Mouse (Mus musculus): ENCODE data around the gene Zw10. TPM values are rescaled to one million over a fixed set of nuclear protein-coding genes. Genes with fewer than 3 reads are reported as not detected.

The Zw10 gene
- polyA plus RNA-seq, 1 experiment from 2014 or later, result 49.9 TPM

- Histone ChIP-seq H3K27ac (ENCODE audit: low read depth, low read length) (no peak overlapping the region), H3K36me3 (ENCODE audit: control insufficient read depth, insufficient read depth, low read length) (peaks cover 3% of the 10 kb centered on the region), H3K4me3 (ENCODE audit: low read depth, low read length) (no peak overlapping the region), H3K9ac (ENCODE audit: low read length) (no peak overlapping the region), H3K9me3 (ENCODE audit: control insufficient read depth, low read length) (no peaks in the 10 kb centered on the region), H3K4me2 (ENCODE audit: low read depth) (no peak overlapping the region), H3K4me1 (ENCODE audit: control insufficient read depth, insufficient read depth, low read length) (no peaks in the 10 kb centered on the region), H3K27me3 (ENCODE audit: control insufficient read depth, insufficient read depth, low read length) (no peaks in the 10 kb centered on the region)
- WGBS, result 92% methylated on average over 3 of the region's 3 CpGs
- DNase-seq (ENCODE audit: low spot score) (no peak), ATAC-seq (ENCODE audit: insufficient read depth, low FRiP score, low TSS enrichment) (no peak)
Measured at GRCm38 (mm10) chr9:49076847-49077246, 21.4 kb downstream of the Zw10 start.

DNA sequence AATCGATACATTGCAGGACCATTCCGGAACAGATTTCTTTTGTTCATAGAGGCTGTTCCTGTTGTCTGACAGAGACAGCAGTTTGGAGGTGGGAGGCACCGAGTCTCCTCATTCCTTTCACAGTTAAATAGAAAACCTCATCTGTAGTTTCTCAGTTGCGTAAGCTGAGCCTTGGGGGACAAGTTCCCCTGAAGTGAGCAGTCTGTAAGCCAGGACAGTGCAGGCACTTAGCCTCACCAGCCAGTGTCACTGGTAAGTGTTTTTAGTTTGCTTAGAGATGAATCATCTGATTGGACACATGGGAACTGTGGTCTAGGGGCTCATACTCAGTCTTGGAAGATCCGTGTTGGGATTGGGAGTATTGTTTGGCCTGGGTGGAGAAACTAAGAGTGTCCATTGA, 25.7 kb downstream of the Zw10 start, which contains the start of gene Tmprss5:
Gene Tmprss5, plus strand, starts transcription at position 154 of the 400 bp plus-strand sequence.
- DNase-seq (ENCODE audit: low spot score), result no peak
- no peak for ATAC-seq (ENCODE audit: insufficient read depth, low FRiP score, low TSS enrichment)
- Histone ChIP-seq H3K36me3 (ENCODE audit: control insufficient read depth, insufficient read depth, low read length) (peaks cover 2% of the 10 kb centered on the region), H3K4me2 (ENCODE audit: low read depth) (no peak within 1 kb of the TSS), H3K27ac (ENCODE audit: low read depth, low read length) (no peak within 1 kb of the TSS), H3K4me3 (ENCODE audit: low read depth, low read length) (no peak within 1 kb of the TSS), H3K4me1 (ENCODE audit: control insufficient read depth, insufficient read depth, low read length) (no peaks in the 10 kb centered on the region), H3K27me3 (ENCODE audit: control insufficient read depth, insufficient read depth, low read length) (no peaks in the 10 kb centered on the region), H3K9me3 (ENCODE audit: control insufficient read depth, low read length) (no peaks in the 10 kb centered on the region), H3K9ac (ENCODE audit: low read length) (no peak within 1 kb of the TSS)
- WGBS, result 63% methylated on average over 5 of the region's 5 CpGs

- DNase-seq (ENCODE audit: low spot score) (peak; percentile 76), ATAC-seq (ENCODE audit: insufficient read depth, low FRiP score, low TSS enrichment) (no peak)
- Histone ChIP-seq H3K27ac (ENCODE audit: low read depth, low read length) (no peak overlapping the region), H3K4me2 (ENCODE audit: low read depth) (no peak overlapping the region), H3K9ac (ENCODE audit: low read length) (no peak overlapping the region), H3K4me3 (ENCODE audit: low read depth, low read length) (no peak overlapping the region), H3K9me3 (ENCODE audit: control insufficient read depth, low read length) (no peaks in the 10 kb centered on the region), H3K4me1 (ENCODE audit: control insufficient read depth, insufficient read depth, low read length) (no peaks in the 10 kb centered on the region), H3K27me3 (ENCODE audit: control insufficient read depth, insufficient read depth, low read length) (no peaks in the 10 kb centered on the region), H3K36me3 (ENCODE audit: control insufficient read depth, insufficient read depth, low read length) (peaks cover 2% of the 10 kb centered on the region)
- WGBS, result 15% methylated on average over 4 of the region's 4 CpGs
Measured at GRCm38 (mm10) chr9:49081561-49081960, 26.1 kb downstream of the Zw10 start.

DNA sequence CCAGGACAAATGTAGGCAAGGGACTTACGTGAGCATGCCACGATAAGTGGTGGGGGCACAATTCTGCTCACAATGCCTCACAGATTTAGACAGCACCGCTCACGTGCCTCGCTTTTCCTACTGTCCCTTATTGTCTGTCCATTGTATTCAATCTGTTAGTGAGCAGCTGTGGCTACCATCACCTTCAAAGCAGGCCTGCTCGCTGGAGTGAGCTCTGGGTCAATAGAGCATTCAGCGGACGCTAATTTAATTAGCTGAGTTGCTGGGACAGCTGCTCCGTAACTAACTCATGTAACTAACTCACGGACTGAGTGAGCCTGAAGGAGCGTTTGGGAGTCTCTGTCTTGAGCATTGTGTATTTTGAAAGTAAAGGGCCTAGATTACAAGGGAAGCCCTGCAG, 31.9 kb downstream of the Zw10 start:
- Histone ChIP-seq H3K4me3 (ENCODE audit: low read depth, low read length) (no peak overlapping the region), H3K36me3 (ENCODE audit: control insufficient read depth, insufficient read depth, low read length) (no peaks in the 10 kb centered on the region), H3K4me1 (ENCODE audit: control insufficient read depth, insufficient read depth, low read length) (no peaks in the 10 kb centered on the region), H3K27me3 (ENCODE audit: control insufficient read depth, insufficient read depth, low read length) (no peaks in the 10 kb centered on the region), H3K9me3 (ENCODE audit: control insufficient read depth, low read length) (no peaks in the 10 kb centered on the region), H3K9ac (ENCODE audit: low read length) (no peak overlapping the region), H3K27ac (ENCODE audit: low read depth, low read length) (no peak overlapping the region), H3K4me2 (ENCODE audit: low read depth) (no peak overlapping the region)
- DNase-seq (ENCODE audit: low spot score), result peak; percentile 50
- peak; percentile 61; the same call in 1 of the 2 replicates for ATAC-seq (ENCODE audit: insufficient read depth, low FRiP score, low TSS enrichment)
- 22% methylated on average over 11 of the region's 11 CpGs for WGBS

- Histone ChIP-seq H3K4me2 (ENCODE audit: low read depth) (no peak overlapping the region), H3K9ac (ENCODE audit: low read length) (no peak overlapping the region), H3K36me3 (ENCODE audit: control insufficient read depth, insufficient read depth, low read length) (no peaks in the 10 kb centered on the region), H3K27ac (ENCODE audit: low read depth, low read length) (no peak overlapping the region), H3K9me3 (ENCODE audit: control insufficient read depth, low read length) (no peaks in the 10 kb centered on the region), H3K4me1 (ENCODE audit: control insufficient read depth, insufficient read depth, low read length) (peaks cover 8% of the 10 kb centered on the region), H3K27me3 (ENCODE audit: control insufficient read depth, insufficient read depth, low read length) (no peaks in the 10 kb centered on the region), H3K4me3 (ENCODE audit: low read depth, low read length) (no peak overlapping the region)
- ATAC-seq (ENCODE audit: insufficient read depth, low FRiP score, low TSS enrichment), result no peak
- no peak for DNase-seq (ENCODE audit: low spot score)
- WGBS, result 92% methylated on average over 3 of the region's 3 CpGs
Measured at GRCm38 (mm10) chr9:49098871-49099270, 43.5 kb downstream of the Zw10 start.

GRCm38 (mm10) chr9:49102328-49102727, 46.9 kb downstream of the Zw10 start:
- peak; percentile 84 for ATAC-seq (ENCODE audit: insufficient read depth, low FRiP score, low TSS enrichment)
- no peaks in the 10 kb centered on the region for H3K27me3 ChIP-seq (ENCODE audit: control insufficient read depth, insufficient read depth, low read length)
- no peaks in the 10 kb centered on the region for H3K36me3 ChIP-seq (ENCODE audit: control insufficient read depth, insufficient read depth, low read length)
- DNase-seq (ENCODE audit: low spot score), result peak; percentile 62
- no peak overlapping the region for H3K9ac ChIP-seq (ENCODE audit: low read length)
- no peak overlapping the region for H3K4me3 ChIP-seq (ENCODE audit: low read depth, low read length)
- H3K27ac ChIP-seq (ENCODE audit: low read depth, low read length), result no peak overlapping the region
- no peak overlapping the region for H3K4me2 ChIP-seq (ENCODE audit: low read depth)
- WGBS, result 27% methylated on average over 1 of the region's 1 CpGs
- peaks cover 8% of the 10 kb centered on the region for H3K4me1 ChIP-seq (ENCODE audit: control insufficient read depth, insufficient read depth, low read length)
- H3K9me3 ChIP-seq (ENCODE audit: control insufficient read depth, low read length), result no peaks in the 10 kb centered on the region

DNA sequence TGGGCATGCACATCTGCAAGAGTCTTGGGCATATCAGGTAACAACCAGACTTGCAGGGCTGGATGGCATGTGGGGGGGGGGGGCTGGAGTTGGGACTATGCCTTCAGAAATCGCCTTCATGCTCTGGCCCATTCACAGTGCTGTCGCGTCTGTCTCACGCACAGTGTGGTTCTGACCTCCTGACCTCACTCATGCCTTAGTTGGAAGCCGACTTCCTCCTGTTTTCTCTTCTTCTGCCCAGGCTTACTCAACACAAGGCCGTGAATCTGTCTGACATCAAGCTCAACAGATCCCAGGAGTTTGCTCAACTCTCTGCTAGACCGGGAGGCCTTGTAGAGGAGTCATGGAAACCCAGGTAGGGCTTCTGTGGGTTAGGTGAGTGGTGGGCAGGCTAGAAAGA, 53.7 kb downstream of the Zw10 start:
- no peak overlapping the region for H3K4me3 ChIP-seq (ENCODE audit: low read depth, low read length)
- DNase-seq (ENCODE audit: low spot score), result no peak
- H3K9ac ChIP-seq (ENCODE audit: low read length), result no peak overlapping the region
- WGBS, result 28% methylated on average over 7 of the region's 7 CpGs
- no peaks in the 10 kb centered on the region for H3K36me3 ChIP-seq (ENCODE audit: control insufficient read depth, insufficient read depth, low read length)
- H3K9me3 ChIP-seq (ENCODE audit: control insufficient read depth, low read length), result no peaks in the 10 kb centered on the region
- no peak for ATAC-seq (ENCODE audit: insufficient read depth, low FRiP score, low TSS enrichment)
- no peaks in the 10 kb centered on the region for H3K27me3 ChIP-seq (ENCODE audit: control insufficient read depth, insufficient read depth, low read length)
- H3K4me1 ChIP-seq (ENCODE audit: control insufficient read depth, insufficient read depth, low read length), result peaks cover 5% of the 10 kb centered on the region; the same call in 1 of the 2 replicates
- H3K4me2 ChIP-seq (ENCODE audit: low read depth), result no peak overlapping the region
- H3K27ac ChIP-seq (ENCODE audit: low read depth, low read length), result no peak overlapping the region

DNA sequence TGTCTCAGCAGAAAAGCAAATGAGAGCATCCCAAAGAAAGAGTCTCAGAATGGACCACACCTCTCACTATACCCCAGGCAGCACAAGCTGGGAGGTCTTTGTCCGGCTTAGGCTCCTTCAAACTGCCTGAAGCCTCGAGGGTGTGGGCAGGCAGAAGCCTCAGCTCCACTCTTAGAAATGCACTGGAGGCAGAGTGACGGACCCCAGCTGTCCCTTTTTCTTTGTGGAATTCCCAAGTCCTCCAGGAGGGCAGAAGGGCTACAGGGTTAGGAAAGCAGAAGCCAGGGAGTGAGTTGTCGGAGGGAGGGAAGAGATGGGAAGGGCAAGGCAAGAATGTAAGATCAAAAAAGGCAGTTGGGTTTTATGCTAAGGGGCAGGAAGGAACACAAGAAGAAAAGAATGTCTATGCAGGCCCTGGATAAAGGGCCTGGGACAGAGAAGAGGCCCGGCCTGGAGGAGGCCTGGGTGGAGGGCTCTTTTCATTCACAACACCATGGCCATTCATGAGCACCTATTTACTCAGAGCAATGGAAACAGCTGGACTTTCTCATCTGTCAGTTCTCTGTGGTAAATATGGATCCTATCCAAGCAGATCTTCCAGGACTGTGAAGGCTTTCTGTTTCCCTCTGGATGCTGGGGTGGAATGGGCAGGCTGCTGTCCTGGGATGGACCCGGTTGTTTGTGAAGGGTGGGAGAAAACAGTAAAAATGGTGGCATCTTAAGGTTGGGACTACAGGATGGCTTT, 55.2 kb downstream of the Zw10 start:
- Histone ChIP-seq H3K9ac (ENCODE audit: low read length) (no peak overlapping the region), H3K36me3 (ENCODE audit: control insufficient read depth, insufficient read depth, low read length) (no peaks in the 10 kb centered on the region), H3K27me3 (ENCODE audit: control insufficient read depth, insufficient read depth, low read length) (no peaks in the 10 kb centered on the region), H3K9me3 (ENCODE audit: control insufficient read depth, low read length) (no peaks in the 10 kb centered on the region), H3K27ac (ENCODE audit: low read depth, low read length) (no peak overlapping the region), H3K4me3 (ENCODE audit: low read depth, low read length) (no peak overlapping the region), H3K4me2 (ENCODE audit: low read depth) (no peak overlapping the region), H3K4me1 (ENCODE audit: control insufficient read depth, insufficient read depth, low read length) (peaks cover 5% of the 10 kb centered on the region; the same call in 1 of the 2 replicates)
- ATAC-seq (ENCODE audit: insufficient read depth, low FRiP score, low TSS enrichment), result no peak
- DNase-seq (ENCODE audit: low spot score), result no peak
- 60% methylated on average over 6 of the region's 6 CpGs for WGBS

DNA sequence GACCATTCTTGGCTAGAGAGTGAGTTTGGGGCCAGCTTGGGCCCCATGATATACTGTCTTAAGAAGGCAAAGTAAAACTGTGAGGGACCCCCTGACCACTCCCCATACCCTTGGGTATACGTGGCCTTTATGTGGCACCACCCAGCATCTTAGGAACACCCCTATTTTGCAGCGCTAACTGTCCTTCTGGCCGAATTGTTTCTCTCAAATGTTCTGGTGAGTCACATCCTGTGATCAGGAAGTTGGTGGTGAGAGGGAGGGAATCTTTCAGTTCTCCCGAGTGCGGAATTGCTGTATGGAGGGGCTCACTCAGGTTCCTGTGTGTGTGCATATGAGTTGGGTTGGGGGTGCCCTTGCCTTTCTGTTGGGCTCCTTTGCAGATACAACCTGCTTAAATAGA, 55.9 kb downstream of the Zw10 start:
- Histone ChIP-seq H3K36me3 (ENCODE audit: control insufficient read depth, insufficient read depth, low read length) (no peaks in the 10 kb centered on the region), H3K27me3 (ENCODE audit: control insufficient read depth, insufficient read depth, low read length) (no peaks in the 10 kb centered on the region), H3K4me3 (ENCODE audit: low read depth, low read length) (no peak overlapping the region), H3K9ac (ENCODE audit: low read length) (no peak overlapping the region), H3K27ac (ENCODE audit: low read depth, low read length) (no peak overlapping the region), H3K4me1 (ENCODE audit: control insufficient read depth, insufficient read depth, low read length) (peaks cover 5% of the 10 kb centered on the region; the same call in 1 of the 2 replicates), H3K9me3 (ENCODE audit: control insufficient read depth, low read length) (no peaks in the 10 kb centered on the region), H3K4me2 (ENCODE audit: low read depth) (no peak overlapping the region)
- DNase-seq (ENCODE audit: low spot score) (no peak), ATAC-seq (ENCODE audit: insufficient read depth, low FRiP score, low TSS enrichment) (no peak)
- 86% methylated on average over 5 of the region's 5 CpGs for WGBS

Data from neural tube, embryonic 11.5 days (tissue).